Mouse (Mus musculus) lung, adult 2 months (tissue): ENCODE results near the gene Ccdc38.

Source experiments
- CTCF ChIP-seq: fragments of 200-500 bp; IDR thresholded peaks from 2 replicates; pipeline ENCODE4 v1.5.1; 2011; ENCODE audit warnings: mild to moderate bottlenecking, low read length, control low read depth; ENCODE audit not compliant: insufficient read depth
- POLR2A ChIP-seq: fragments of 200-500 bp; IDR thresholded peaks from 2 replicates; pipeline ENCODE4 v1.6.1; 2011; ENCODE audit warnings: low read depth, mild to moderate bottlenecking, control low read depth, low read length, borderline replicate concordance; ENCODE audit errors: extremely low read depth

DNA sequence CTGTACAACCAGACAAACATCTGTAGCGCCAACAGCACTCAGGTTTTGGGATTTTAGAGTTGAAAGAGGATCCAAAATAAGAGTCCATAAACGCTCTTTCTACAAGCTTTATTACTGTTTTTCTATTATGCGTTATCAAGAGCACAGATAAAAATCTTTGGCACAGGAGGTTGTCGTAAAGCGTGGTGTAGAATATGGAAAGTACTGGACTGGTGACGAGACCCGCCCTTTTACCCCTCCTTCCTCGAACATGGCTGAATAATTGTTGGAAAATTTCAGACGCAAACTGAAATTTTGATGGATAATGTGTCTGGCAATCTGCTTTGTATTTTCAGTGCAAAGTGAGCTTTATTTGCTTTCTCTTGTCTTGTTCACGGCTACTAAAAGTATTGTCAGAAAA is 83.7 kb downstream of the Ccdc38 start:
- no peak for TF ChIP-seq POLR2A
- TF ChIP-seq CTCF, result no peak
